ENCODE assay signal across 8 mouse cellular contexts in the genomic region with DNA sequence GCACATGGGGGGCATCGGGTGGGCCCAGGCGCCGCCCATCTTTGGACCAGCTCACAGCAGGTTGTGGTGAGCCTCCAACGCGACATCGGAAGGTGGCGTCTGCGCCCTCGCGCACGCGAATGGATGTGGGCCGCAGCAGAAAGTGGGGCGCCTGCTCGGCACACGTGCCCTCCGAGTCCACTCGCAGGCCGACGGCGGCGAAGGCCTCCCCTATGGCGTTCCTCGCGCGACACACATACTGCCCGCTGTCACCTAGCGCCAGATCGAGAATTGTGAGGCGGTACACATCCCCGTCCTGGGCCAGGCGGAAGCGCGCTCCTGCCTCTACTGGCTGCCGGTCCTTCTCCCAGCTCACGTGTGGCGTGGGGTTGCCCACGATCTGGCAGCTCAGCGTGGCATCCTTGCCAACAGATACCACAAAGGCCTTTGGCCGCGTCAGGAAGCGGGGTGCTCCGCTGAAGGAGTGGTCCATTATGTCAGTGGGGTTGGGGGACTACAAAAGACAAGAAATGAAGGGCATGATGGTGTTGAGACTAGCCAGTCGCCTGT. TPM values are rescaled to one million over a fixed set of nuclear protein-coding genes. Genes with fewer than 3 reads are reported as not detected.
DNase-seq lines count a peak whose midpoint lies in the region; ATAC-seq and TF ChIP-seq lines count a peak whose summit lies in the region.

A gene (minus strand): TSS at position 499 of the 549 bp plus-strand sequence.

- peak within 1 kb of the TSS; percentile 36 for H3K4me3 ChIP-seq in kidney, embryonic 15.5 days (replicated peaks)
- peak within 1 kb of the TSS; percentile 46 for H3K4me3 ChIP-seq in embryonic facial prominence, embryonic 10.5 days
- H3K4me3 ChIP-seq in heart, embryonic 12.5 days, result peak within 1 kb of the TSS; percentile 39
- H3K4me3 ChIP-seq in limb, embryonic 14.5 days (replicated peaks; ENCODE audit: low read length), result peak within 1 kb of the TSS; percentile 16

- H3K9ac ChIP-seq in kidney, embryonic 15.5 days, result no peak within 1 kb of the TSS
- peak within 1 kb of the TSS; percentile 69 for H3K9ac ChIP-seq in heart, embryonic 12.5 days
- H3K9ac ChIP-seq in limb, embryonic 14.5 days (ENCODE audit: low read depth, low read length, severe bottlenecking), result no peak within 1 kb of the TSS; the same call in 1 of the 2 replicates

- TF ChIP-seq POLR2A in limb, embryonic 14.5 days (IDR thresholded peaks at IDR 0.05; ENCODE audit: borderline replicate concordance, extremely low read depth, insufficient read depth, insufficient read length), result no peak

- peaks cover 76% of the 10 kb centered on the region for H3K27me3 ChIP-seq in kidney, embryonic 15.5 days
- H3K27me3 ChIP-seq in embryonic facial prominence, embryonic 10.5 days (replicated peaks; ENCODE audit: low read depth, poor library complexity, severe bottlenecking), result peaks cover 88% of the 10 kb centered on the region
- H3K27me3 ChIP-seq in heart, embryonic 12.5 days (replicated peaks), result peaks cover 62% of the 10 kb centered on the region
- peaks cover 57% of the 10 kb centered on the region for H3K27me3 ChIP-seq in limb, embryonic 14.5 days (ENCODE audit: control insufficient read depth, insufficient read depth, low read length)

- WGBS in kidney, embryonic 15.5 days, result 16% methylated on average over 44 of the region's 44 CpGs
- 19% methylated on average over 44 of the region's 44 CpGs for WGBS in embryonic facial prominence, embryonic 10.5 days
- WGBS in heart, embryonic 12.5 days, result 22% methylated on average over 44 of the region's 44 CpGs
- 24% methylated on average over 41 of the region's 44 CpGs for WGBS in limb, embryonic 14.5 days

- ATAC-seq in kidney, embryonic 15.5 days (replicated peaks; ENCODE audit: low FRiP score), result no peak
- no peak for ATAC-seq in heart, embryonic 12.5 days (ENCODE audit: insufficient number of reproducible peaks, low FRiP score)
- ATAC-seq in limb, embryonic 14.5 days (ENCODE audit: low FRiP score, low read depth), result no peak

- no peak within 1 kb of the TSS for H3K27ac ChIP-seq in kidney, embryonic 15.5 days
- H3K27ac ChIP-seq in embryonic facial prominence, embryonic 10.5 days (replicated peaks), result no peak within 1 kb of the TSS
- peak within 1 kb of the TSS; percentile 92 for H3K27ac ChIP-seq in heart, embryonic 12.5 days (ENCODE audit: poor library complexity, severe bottlenecking)
- H3K27ac ChIP-seq in limb, embryonic 14.5 days (replicated peaks; ENCODE audit: low read depth, low read length), result no peak within 1 kb of the TSS

- H3K9me3 ChIP-seq in kidney, embryonic 15.5 days (replicated peaks), result no peaks in the 10 kb centered on the region
- H3K9me3 ChIP-seq in embryonic facial prominence, embryonic 10.5 days, result no peaks in the 10 kb centered on the region
- H3K9me3 ChIP-seq in heart, embryonic 12.5 days (replicated peaks), result no peaks in the 10 kb centered on the region
- no peaks in the 10 kb centered on the region for H3K9me3 ChIP-seq in limb, embryonic 14.5 days (ENCODE audit: control insufficient read depth, low read length)

- peak within 1 kb of the TSS; percentile 54 for H3K4me2 ChIP-seq in kidney, embryonic 15.5 days
- H3K4me2 ChIP-seq in heart, embryonic 12.5 days, result peak within 1 kb of the TSS; percentile 70
- peak within 1 kb of the TSS; percentile 35 for H3K4me2 ChIP-seq in limb, embryonic 14.5 days (replicated peaks; ENCODE audit: low read depth, low read length, severe bottlenecking)

- H3K36me3 ChIP-seq in kidney, embryonic 15.5 days, result no peaks in the 10 kb centered on the region
- no peaks in the 10 kb centered on the region for H3K36me3 ChIP-seq in embryonic facial prominence, embryonic 10.5 days (replicated peaks)
- H3K36me3 ChIP-seq in heart, embryonic 12.5 days, result peaks cover 40% of the 10 kb centered on the region
- H3K36me3 ChIP-seq in limb, embryonic 14.5 days (ENCODE audit: control insufficient read depth, insufficient read depth, low read length), result no peaks in the 10 kb centered on the region

- peaks cover 17% of the 10 kb centered on the region for H3K4me1 ChIP-seq in kidney, embryonic 15.5 days
- peaks cover 30% of the 10 kb centered on the region for H3K4me1 ChIP-seq in embryonic facial prominence, embryonic 10.5 days
- peaks cover 61% of the 10 kb centered on the region for H3K4me1 ChIP-seq in heart, embryonic 12.5 days (replicated peaks)
- no peaks in the 10 kb centered on the region for H3K4me1 ChIP-seq in limb, embryonic 14.5 days (ENCODE audit: control insufficient read depth, insufficient read depth, low read length)

- DNase-seq in kidney, postnatal 10 days, result no peak
- DNase-seq in embryonic facial prominence, embryonic 10.5 days (ENCODE audit: low spot score), result peak; percentile 24
- DNase-seq in limb, embryonic 14.5 days (ENCODE audit: low spot score), result no peak
- DNase-seq in cerebellum, postnatal 25 days, result no peak
- no peak for DNase-seq in adrenal gland, postnatal 14 days
- DNase-seq in T-cell, adult 2 months (ENCODE audit: low spot score), result no peak

RNA-seq across cellular contexts. Expression of the gene that starts here (rescaled TPM):
- polyA plus RNA-seq in kidney, embryonic 15.5 days (2015; fragmentation: Nextera tagmentation; extraction: Ambion mirVana), result 0.60 and 0.66 TPM in 2 replicates
- 0.05 and 0.24 TPM in 2 replicates for polyA plus RNA-seq in embryonic facial prominence, embryonic 10.5 days (2016; fragmentation: Nextera tagmentation; extraction: Ambion mirVana)
- polyA plus RNA-seq in heart, embryonic 12.5 days (2016; fragmentation: Nextera tagmentation; extraction: Ambion mirVana), result 39.2 and 42.5 TPM in 2 replicates
- polyA plus RNA-seq in limb, embryonic 14.5 days (2012; rRNA removed), result 11.0 and 11.5 TPM in 2 replicates
- polyA plus RNA-seq in limb, embryonic 14.5 days (2014; fragmentation: Nextera tagmentation; extraction: Ambion mirVana), result 3.2 and 5.4 TPM in 2 replicates
- 0.98 and 1.1 TPM in 2 replicates for total RNA-seq in adrenal gland, postnatal 14 days (2021)

Comparison
In these comparisons a context has a peak if more than half of its experiments do, and no peak if none do; other contexts are left out.
1. Peak in DNase-seq and H3K4me3 ChIP-seq in embryonic facial prominence, embryonic 10.5 days; RNA of the gene not detected or under 1 TPM.